Mouse (Mus musculus): Measurements from ENCODE around the gene Vmn2r46.
"Not testable (repeated sequence)": the region's sequence is repeated elsewhere in the genome, so short reads cannot be mapped to it uniquely, and the experiment has no call there.

Gene Vmn2r46

GRCm38 (mm10) chr7:9770471-9770870 is at the start of gene Vmn2r46:
Gene Vmn2r46, minus strand, starts transcription at chr7:9770571.
- DNase-seq: not testable (repeated sequence)
